Mouse (Mus musculus) embryonic facial prominence, embryonic 11.5 days (tissue): ENCODE results near the gene Plk2. TPM values are rescaled to one million over a fixed set of nuclear protein-coding genes. Genes with fewer than 3 reads are reported as not detected.
A peak's percentile ranks its signal among the peaks of the same experiment; 100 is the strongest.
"Not testable (repeated sequence)": the region's sequence is repeated elsewhere in the genome, so short reads cannot be mapped to it uniquely, and the experiment has no call there.

Source experiments
- ATAC-seq: fragments of 200-750 bp; cut with Nextera tagmentation; replicated peaks from 2 replicates; pipeline ENCODE4 v1.8.0; 2017; ENCODE audit warnings: low read depth; ENCODE audit not compliant: insufficient number of reproducible peaks, low FRiP score, low TSS enrichment
- DNase-seq: peaks from one replicate; pipeline ENCODE4 v3.0.0-alpha.2; 2015; ENCODE audit warnings: low spot score
- H3K27ac ChIP-seq: fragments of 300-500 bp; sonication (generic); replicated peaks from 2 replicates; pipeline ENCODE4 v1.5.1; 2014; ENCODE audit warnings: mild to moderate bottlenecking, low read depth, low read length, control low read depth
- H3K27me3 ChIP-seq: fragments of 300-500 bp; sonication (generic); 2 replicates; pipeline ENCODE4 v1.6.1; 2014; ENCODE audit warnings: mild to moderate bottlenecking, low read length, moderate library complexity, mixed read lengths; ENCODE audit not compliant: control insufficient read depth, insufficient read depth
- H3K36me3 ChIP-seq: fragments of 300-500 bp; sonication (generic); replicated peaks from 2 replicates; pipeline ENCODE4 v1.6.1; 2014; ENCODE audit warnings: low read depth, mild to moderate bottlenecking, low read length, moderate library complexity, mixed read lengths; ENCODE audit not compliant: control insufficient read depth, insufficient read depth
- H3K4me1 ChIP-seq: fragments of 300-500 bp; sonication (generic); 2 replicates; pipeline ENCODE4 v1.6.1; 2014; ENCODE audit warnings: low read length, mixed read lengths; ENCODE audit not compliant: control insufficient read depth, insufficient read depth
- H3K4me2 ChIP-seq: fragments of 300-500 bp; sonication (generic); 2 replicates; pipeline ENCODE4 v1.6.1; 2014; ENCODE audit warnings: low read depth, mild to moderate bottlenecking, control low read depth, low read length, moderate library complexity
- H3K4me3 ChIP-seq: fragments of 300-500 bp; sonication (generic); 2 replicates; pipeline ENCODE4 v1.5.1; 2014; ENCODE audit warnings: low read depth, low read length, control low read depth
- H3K9ac ChIP-seq: fragments of 300-500 bp; sonication (generic); replicated peaks from 2 replicates; pipeline ENCODE4 v1.6.1; 2014; ENCODE audit warnings: mild to moderate bottlenecking, control low read depth, low read length
- H3K9me3 ChIP-seq: fragments of 300-500 bp; sonication (generic); replicated peaks from 2 replicates; pipeline ENCODE4 v1.6.1; 2016; ENCODE audit warnings: mild to moderate bottlenecking, low read length, inconsistent platforms, mixed read lengths; ENCODE audit not compliant: control insufficient read depth
- WGBS: fragments of 180-500 bp; shearing (Covaris S2); extraction: QIAGEN DNeasy Blood & Tissue Kit; methylation state at CpG from one replicate; pipeline ENCODE4 v1.1.7; 2014; 5-methylcytosine and 5-hydroxymethylcytosine counted together
- polyA plus RNA-seq: library from polyadenylated mRNA; unstranded; fragments of >200 nt; fragmentation: Nextera tagmentation; extraction: Ambion mirVana; gene quantifications from 2 replicates; pipeline ENCODE4 v1.2.1, GENCODE M21; 2014

The Plk2 gene
- polyA plus RNA-seq, 1 experiment from 2014 or later: 152 TPM

- DNase-seq: no peak
- 81% methylated on average over 24 of the region's 24 CpGs for WGBS
- H3K27me3 ChIP-seq: no peaks in the 10 kb centered on the region
- no peak overlapping the region for H3K4me3 ChIP-seq
- no peak overlapping the region for H3K9ac ChIP-seq
- H3K4me1 ChIP-seq: no peaks in the 10 kb centered on the region
- no peaks in the 10 kb centered on the region for H3K9me3 ChIP-seq
- H3K36me3 ChIP-seq: peaks cover 18% of the 10 kb centered on the region
- no peak for ATAC-seq
- no peak overlapping the region for H3K27ac ChIP-seq
- H3K4me2 ChIP-seq: no peak overlapping the region; the same call in 1 of the 2 replicates
Observed at GRCm38 (mm10) chr13:110398513-110399270, 3.8 kb downstream of the Plk2 start.

GRCm38 (mm10) chr13:110401443-110401842 is 6.6 kb downstream of the Plk2 start:
- Histone ChIP-seq H3K27me3 (no peaks in the 10 kb centered on the region), H3K9ac (no peak overlapping the region), H3K27ac (no peak overlapping the region), H3K4me3 (no peak overlapping the region), H3K4me1 (no peaks in the 10 kb centered on the region), H3K9me3 (no peaks in the 10 kb centered on the region), H3K4me2 (no peak overlapping the region), H3K36me3 (peaks cover 18% of the 10 kb centered on the region)
- 84% methylated on average over 3 of the region's 3 CpGs for WGBS
- DNase-seq (no peak), ATAC-seq (no peak)

- H3K27ac ChIP-seq: no peak overlapping the region
- H3K36me3 ChIP-seq: peaks cover 18% of the 10 kb centered on the region
- WGBS: 86% methylated on average over 2 of the region's 2 CpGs
- H3K27me3 ChIP-seq: no peaks in the 10 kb centered on the region
- no peaks in the 10 kb centered on the region for H3K9me3 ChIP-seq
- no peak overlapping the region for H3K4me3 ChIP-seq
- no peak overlapping the region for H3K9ac ChIP-seq
- H3K4me1 ChIP-seq: no peaks in the 10 kb centered on the region
- DNase-seq: no peak
- ATAC-seq: no peak
- no peak overlapping the region for H3K4me2 ChIP-seq
Observed at GRCm38 (mm10) chr13:110401877-110402276, 7.0 kb downstream of the Plk2 start.

- Histone ChIP-seq H3K36me3 (peaks cover 5% of the 10 kb centered on the region), H3K9me3 (no peaks in the 10 kb centered on the region), H3K4me1 (no peaks in the 10 kb centered on the region), H3K27me3 (no peaks in the 10 kb centered on the region), H3K4me3 (no peak overlapping the region), H3K4me2 (no peak overlapping the region), H3K9ac (no peak overlapping the region), H3K27ac (no peak overlapping the region)
- ATAC-seq: no peak
- no peak for DNase-seq
- 70% methylated on average over 8 of the region's 8 CpGs for WGBS
Observed at GRCm38 (mm10) chr13:110404059-110404458, 9.2 kb downstream of the Plk2 start.

- H3K27ac ChIP-seq, H3K36me3 ChIP-seq, H3K27me3 ChIP-seq, H3K4me3 ChIP-seq, H3K4me2 ChIP-seq, H3K9me3 ChIP-seq, ATAC-seq, H3K4me1 ChIP-seq, H3K9ac ChIP-seq, DNase-seq: not testable (repeated sequence)
- 89% methylated on average over 5 of the region's 5 CpGs for WGBS
Observed at GRCm38 (mm10) chr13:110404686-110405085, 9.8 kb downstream of the Plk2 start.

GRCm38 (mm10) chr13:110406152-110406551 is 11.3 kb downstream of the Plk2 start:
- Histone ChIP-seq H3K4me2 (no peak overlapping the region), H3K4me1 (no peaks in the 10 kb centered on the region), H3K27me3 (no peaks in the 10 kb centered on the region), H3K9me3 (no peaks in the 10 kb centered on the region), H3K4me3 (no peak overlapping the region), H3K9ac (no peak overlapping the region), H3K27ac (no peak overlapping the region), H3K36me3 (no peaks in the 10 kb centered on the region)
- 77% methylated on average over 5 of the region's 5 CpGs for WGBS
- ATAC-seq (peak; percentile 52; the same call in 1 of the 2 replicates), DNase-seq (no peak)

- DNase-seq (no peak), ATAC-seq (no peak)
- Histone ChIP-seq H3K9me3 (no peaks in the 10 kb centered on the region), H3K4me1 (no peaks in the 10 kb centered on the region), H3K4me3 (no peak overlapping the region), H3K9ac (no peak overlapping the region), H3K27me3 (no peaks in the 10 kb centered on the region), H3K27ac (no peak overlapping the region), H3K4me2 (no peak overlapping the region), H3K36me3 (no peaks in the 10 kb centered on the region)
- WGBS: 86% methylated on average over 12 of the region's 12 CpGs
Observed at GRCm38 (mm10) chr13:110412572-110413209, 17.8 kb downstream of the Plk2 start.

GRCm38 (mm10) chr13:110418656-110419055 is 23.8 kb downstream of the Plk2 start:
- Histone ChIP-seq H3K27ac (no peak overlapping the region), H3K9ac (no peak overlapping the region), H3K4me1 (no peaks in the 10 kb centered on the region), H3K27me3 (no peaks in the 10 kb centered on the region), H3K4me2 (no peak overlapping the region), H3K4me3 (no peak overlapping the region), H3K36me3 (no peaks in the 10 kb centered on the region), H3K9me3 (no peaks in the 10 kb centered on the region)
- ATAC-seq (no peak), DNase-seq (no peak)
- 87% methylated on average over 5 of the region's 5 CpGs for WGBS
